In genomic region chr7:36707266-36707665, GRCm38 (mm10) we compare ENCODE assay signal across 10 mouse cellular contexts. TPM values are rescaled to one million over a fixed set of nuclear protein-coding genes. Genes with fewer than 3 reads are reported as not detected.
A peak's percentile ranks its signal among the peaks of the same experiment; 100 is the strongest.
DNase-seq lines count a peak whose midpoint lies in the region; ATAC-seq lines count a peak whose summit lies in the region.
"Had no signal": no experiment of that assay in that cellular context is flagged by ENCODE, and none has a peak within 500 bp of the region (broad histone marks: within the 10 kb centered on the region; RNA-seq: fewer than 3 reads in every experiment).

No protein-coding gene starts in this region.

- intact Hi-C loops in left cerebral cortex, postnatal 10 days (cut with DNase I) = no loop called here

- no peak for DNase-seq in kidney, adult 8-10 months
- peak; percentile 43 for DNase-seq in embryonic facial prominence, embryonic 14.5 days (ENCODE audit: low spot score)
- DNase-seq in layer of hippocampus, adult 18-20 months (ENCODE audit: low spot score in 2 of 2) = no peak
- no peak for DNase-seq in urinary bladder, adult 2 months (ENCODE audit: low spot score)
- no peak for DNase-seq in left cerebral cortex, postnatal 10 days (ENCODE audit: extremely low spot score in 1 of 2, low spot score in 2 of 2)
- DNase-seq: kidney, adult 18-20 months had no signal

- H3K4me2 ChIP-seq in kidney, embryonic 14.5 days (replicated peaks; ENCODE audit: low read depth, low read length) = peak overlapping the region; percentile 39; the same call in 1 of the 2 replicates
- peak overlapping the region; percentile 43 for H3K4me2 ChIP-seq in embryonic facial prominence, embryonic 14.5 days (ENCODE audit: low read depth, low read length)
- peak overlapping the region; percentile 56 for H3K4me2 ChIP-seq in hindbrain, embryonic 13.5 days
- peak overlapping the region; percentile 34; the same call in 1 of the 2 replicates for H3K4me2 ChIP-seq in midbrain, embryonic 16.5 days (ENCODE audit: low read length)

- ATAC-seq in kidney, embryonic 14.5 days (ENCODE audit: low FRiP score, low TSS enrichment) = peak; percentile 58; the same call in 1 of the 2 replicates
- no peak for ATAC-seq in embryonic facial prominence, embryonic 14.5 days (ENCODE audit: low read depth)
- ATAC-seq in hindbrain, embryonic 13.5 days (ENCODE audit: low FRiP score) = peak; percentile 59
- ATAC-seq in midbrain, embryonic 16.5 days = peak; percentile 82

- H3K27me3 ChIP-seq in kidney, embryonic 14.5 days (ENCODE audit: control insufficient read depth, insufficient read depth, low read length) = no peaks in the 10 kb centered on the region
- no peaks in the 10 kb centered on the region for H3K27me3 ChIP-seq in embryonic facial prominence, embryonic 14.5 days (replicated peaks; ENCODE audit: control insufficient read depth, insufficient read depth, low read length)
- no peaks in the 10 kb centered on the region for H3K27me3 ChIP-seq in hindbrain, embryonic 13.5 days
- no peaks in the 10 kb centered on the region for H3K27me3 ChIP-seq in midbrain, embryonic 16.5 days (ENCODE audit: control insufficient read depth, insufficient read depth, low read depth, low read length)
- H3K27me3 ChIP-seq: embryonic facial prominence, embryonic 12.5 days had no signal

- no peaks in the 10 kb centered on the region for H3K9me3 ChIP-seq in kidney, embryonic 14.5 days (ENCODE audit: control insufficient read depth, low read length)
- H3K9me3 ChIP-seq in embryonic facial prominence, embryonic 14.5 days (ENCODE audit: control insufficient read depth, low read length) = no peaks in the 10 kb centered on the region
- no peaks in the 10 kb centered on the region for H3K9me3 ChIP-seq in hindbrain, embryonic 13.5 days
- H3K9me3 ChIP-seq in midbrain, embryonic 16.5 days (replicated peaks; ENCODE audit: control insufficient read depth, low read length, poor library complexity, severe bottlenecking) = no peaks in the 10 kb centered on the region
- H3K9me3 ChIP-seq: embryonic facial prominence, embryonic 12.5 days had no signal

- no peak overlapping the region for H3K9ac ChIP-seq in kidney, embryonic 14.5 days (ENCODE audit: low read depth, low read length)
- H3K9ac ChIP-seq in embryonic facial prominence, embryonic 14.5 days (ENCODE audit: low read depth, low read length) = no peak overlapping the region
- H3K9ac ChIP-seq in hindbrain, embryonic 13.5 days = peak overlapping the region; percentile 71; the same call in 1 of the 2 replicates
- no peak overlapping the region for H3K9ac ChIP-seq in midbrain, embryonic 16.5 days (ENCODE audit: low read depth, low read length)
- H3K9ac ChIP-seq: embryonic facial prominence, embryonic 12.5 days had no signal

- no peaks in the 10 kb centered on the region for H3K36me3 ChIP-seq in kidney, embryonic 14.5 days (ENCODE audit: control insufficient read depth, insufficient read depth, low read length)
- H3K36me3 ChIP-seq in embryonic facial prominence, embryonic 14.5 days (ENCODE audit: control insufficient read depth, insufficient read depth, low read length) = no peaks in the 10 kb centered on the region
- H3K36me3 ChIP-seq in hindbrain, embryonic 13.5 days = peaks cover 4% of the 10 kb centered on the region; the same call in 1 of the 2 replicates
- H3K36me3 ChIP-seq in midbrain, embryonic 16.5 days (ENCODE audit: control insufficient read depth, insufficient read depth, low read length) = no peaks in the 10 kb centered on the region
- H3K36me3 ChIP-seq: embryonic facial prominence, embryonic 12.5 days had no signal

- peaks cover 34% of the 10 kb centered on the region for H3K4me1 ChIP-seq in kidney, embryonic 14.5 days (ENCODE audit: control insufficient read depth, insufficient read depth, low read length)
- peaks cover 20% of the 10 kb centered on the region for H3K4me1 ChIP-seq in embryonic facial prominence, embryonic 14.5 days (ENCODE audit: control insufficient read depth, insufficient read depth, low read length)
- peaks cover 75% of the 10 kb centered on the region for H3K4me1 ChIP-seq in hindbrain, embryonic 13.5 days (replicated peaks)
- peaks cover 28% of the 10 kb centered on the region for H3K4me1 ChIP-seq in midbrain, embryonic 16.5 days (ENCODE audit: control insufficient read depth, insufficient read depth, low read length)

- H3K27ac ChIP-seq in kidney, embryonic 14.5 days (ENCODE audit: low read depth, low read length) = no peak overlapping the region
- no peak overlapping the region; the same call in 1 of the 2 replicates for H3K27ac ChIP-seq in embryonic facial prominence, embryonic 14.5 days (replicated peaks; ENCODE audit: low read depth, low read length)
- H3K27ac ChIP-seq in hindbrain, embryonic 13.5 days = peak overlapping the region; percentile 93
- no peak overlapping the region for H3K27ac ChIP-seq in midbrain, embryonic 16.5 days (ENCODE audit: low read length)

- 0 out of 2 replicates have a peak overlapping the region, but pooled peaks have one; percentile 27 for H3K4me3 ChIP-seq in kidney, embryonic 14.5 days (ENCODE audit: low read length)
- H3K4me3 ChIP-seq in embryonic facial prominence, embryonic 14.5 days (ENCODE audit: low read depth, low read length) = no peak overlapping the region
- peak overlapping the region; percentile 31; the same call in 1 of the 2 replicates for H3K4me3 ChIP-seq in hindbrain, embryonic 13.5 days
- no peak overlapping the region for H3K4me3 ChIP-seq in midbrain, embryonic 16.5 days (ENCODE audit: low read depth, low read length)
- H3K4me3 ChIP-seq: embryonic facial prominence, embryonic 12.5 days had no signal

- 1% methylated on average over 10 of the region's 10 CpGs for WGBS in kidney, embryonic 14.5 days
- WGBS in embryonic facial prominence, embryonic 14.5 days = 23% methylated on average over 10 of the region's 10 CpGs
- 15% methylated on average over 10 of the region's 10 CpGs for WGBS in hindbrain, embryonic 13.5 days
- 19% methylated on average over 10 of the region's 10 CpGs for WGBS in midbrain, embryonic 16.5 days

RNA-seq across cellular contexts. Expression of gene Tshz3, which starts 9.3 kb away (rescaled TPM):
- polyA plus RNA-seq in kidney, embryonic 14.5 days (2014; fragmentation: Nextera tagmentation; extraction: Ambion mirVana) = 13.2 and 17.9 TPM in 2 replicates
- 9.3 and 12.0 TPM in 2 replicates for polyA plus RNA-seq in embryonic facial prominence, embryonic 14.5 days (2014; fragmentation: Nextera tagmentation; extraction: Ambion mirVana)
- polyA plus RNA-seq in hindbrain, embryonic 13.5 days (2015; fragmentation: Nextera tagmentation; extraction: Ambion mirVana) = 37.1 and 39.9 TPM in 2 replicates
- 8.9 and 9.9 TPM in 2 replicates for polyA plus RNA-seq in midbrain, embryonic 16.5 days (2015; fragmentation: Nextera tagmentation; extraction: Ambion mirVana)
- total RNA-seq in layer of hippocampus, adult 18-20 months (2021) = 10 to 100 TPM; 13.0 to 16.5 TPM
- polyA plus RNA-seq in urinary bladder, adult 2 months (2012; rRNA removed) = 22.7 and 34.0 TPM in 2 replicates
- total RNA-seq in left cerebral cortex, postnatal 10 days (2021) = 10 to 100 TPM; 47.5 to 52.3 TPM

Comparison
In these comparisons a context has a peak if more than half of its experiments do, and no peak if none do; other contexts are left out.
1. H3K4me3 ChIP-seq: peak in kidney, embryonic 14.5 days (single experiment) and hindbrain, embryonic 13.5 days (single experiment); none in embryonic facial prominence, embryonic 14.5 days (single experiment) and midbrain, embryonic 16.5 days (single experiment).
2. Peak in every context shown above with its lines, with median percentiles within 50 percentile points of each other: H3K4me2 ChIP-seq.